Mouse (Mus musculus) ES-E14 (cell line): ENCODE data around the gene 1700020N01Rik. TPM values are rescaled to one million over a fixed set of nuclear protein-coding genes. Genes with fewer than 3 reads are reported as not detected.

Experiments used
- DNase-seq: peaks from one replicate; pipeline ENCODE4 v3.0.0-alpha.2; 2013; ENCODE audit warnings: low read depth, low spot score
- H3K27ac ChIP-seq: 2 replicates; pipeline ENCODE4 v1.5.1; 2012; ENCODE audit warnings: low read depth, mild to moderate bottlenecking, low read length, moderate library complexity, mixed read lengths; ENCODE audit not compliant: poor library complexity, insufficient read depth, severe bottlenecking
- H3K36me3 ChIP-seq: 2 replicates; pipeline ENCODE4 v1.6.1; 2012; ENCODE audit warnings: mild to moderate bottlenecking, low read length, moderate library complexity, mixed read lengths; ENCODE audit not compliant: control insufficient read depth, poor library complexity, insufficient read depth, severe bottlenecking
- H3K4me1 ChIP-seq, 2 experiments: fragments of 150-350 bp in 1 of 2; sonication (generic) in 1 of 2; 2 replicates each; pipeline ENCODE4 v1.6.1; 2012; ENCODE audit warnings: low read length in 2 of 2, mild to moderate bottlenecking in 1 of 2, mixed read lengths in 1 of 2; ENCODE audit not compliant: control insufficient read depth in 2 of 2, insufficient read depth in 2 of 2, poor library complexity in 1 of 2
- H3K4me3 ChIP-seq, 2 experiments: fragments of 150-350 bp in 1 of 2; sonication (generic) in 1 of 2; 2 replicates each; pipeline ENCODE4 v1.5.1; 2012; ENCODE audit warnings: low read length in 2 of 2, low read depth in 1 of 2, mild to moderate bottlenecking in 1 of 2, mixed read lengths in 1 of 2; ENCODE audit not compliant: insufficient read depth in 1 of 2, poor library complexity in 1 of 2, severe bottlenecking in 1 of 2
- H3K9ac ChIP-seq: 2 replicates; pipeline ENCODE4 v1.6.1; 2012; ENCODE audit warnings: low read depth, mild to moderate bottlenecking, low read length, mixed read lengths; ENCODE audit not compliant: poor library complexity, insufficient read depth, severe bottlenecking
- H3K9me3 ChIP-seq: fragments of 150-350 bp; sonication (generic); 2 replicates; pipeline ENCODE4 v1.6.1; 2012; ENCODE audit warnings: low read depth, mild to moderate bottlenecking, low read length; ENCODE audit not compliant: control insufficient read depth, insufficient read depth
- CHD2 ChIP-seq: IDR thresholded peaks from 2 replicates; pipeline ENCODE4 v1.6.1; 2014; ENCODE audit warnings: mild to moderate bottlenecking, low read depth, low read length, inconsistent platforms
- HCFC1 ChIP-seq: IDR thresholded peaks from 2 replicates; pipeline ENCODE4 v1.6.1; 2012; ENCODE audit warnings: low read length, inconsistent platforms, borderline replicate concordance; ENCODE audit not compliant: insufficient read depth
- MAFK ChIP-seq: IDR thresholded peaks from 2 replicates; pipeline ENCODE4 v1.6.1; 2014; ENCODE audit warnings: mild to moderate bottlenecking, low read depth, low read length, inconsistent platforms; ENCODE audit not compliant: insufficient read depth
- ZC3H11A ChIP-seq: IDR thresholded peaks from 2 replicates; pipeline ENCODE4 v1.6.1; 2012; ENCODE audit warnings: low read depth, mild to moderate bottlenecking, inconsistent platforms, low read length, borderline replicate concordance
- ZNF384 ChIP-seq: IDR thresholded peaks from 2 replicates; pipeline ENCODE4 v1.6.1; 2012; ENCODE audit warnings: low read depth, low read length, inconsistent platforms
- in situ Hi-C, 2 experiments: fragments of 600-800 bp; cut with MboI; formaldehyde crosslinking; loops; one replicate each; pipeline ENCODE4 v1.15.1; 2025; ENCODE audit warnings: low sequenced_read_pairs in 2 of 2, inconsistent platforms in 1 of 2; ENCODE audit not compliant: unreplicated experiment in 2 of 2
- total RNA-seq: library from RNA; depleted of rRNA; stranded (reverse); fragments of 300-350 nt; gene quantifications from 2 replicates; pipeline ENCODE4 v1.2.3, GENCODE M21; 2012

Gene 1700020N01Rik
- total RNA-seq, 1 experiment: 0.54 TPM

DNA sequence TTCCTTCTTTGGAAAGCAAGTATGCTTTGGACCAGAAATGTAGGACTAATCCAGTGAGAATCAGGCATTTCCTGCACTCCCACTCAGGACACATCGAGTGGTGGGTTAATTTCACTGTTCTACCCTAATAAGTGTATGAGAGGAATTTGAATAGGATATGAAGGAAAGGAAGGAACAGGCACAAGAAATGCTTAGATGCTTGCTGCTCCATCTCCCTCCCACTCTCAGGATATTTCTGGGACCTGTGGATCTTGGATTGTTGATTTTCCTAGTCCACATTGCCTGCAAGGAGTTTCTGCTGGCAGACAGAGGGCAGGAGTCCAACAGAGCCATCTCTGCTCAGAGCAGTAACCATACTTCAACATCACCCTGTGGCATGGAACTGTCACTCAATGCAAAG, 31.8 kb upstream of the 1700020N01Rik start:
- in situ Hi-C loops: no loop called here
- no peaks in the 10 kb centered on the region for H3K36me3 ChIP-seq
- no peaks in the 10 kb centered on the region for H3K9me3 ChIP-seq
- TF ChIP-seq ZNF384: no peak
- no peak for TF ChIP-seq HCFC1
- no peak for TF ChIP-seq CHD2
- no peak overlapping the region for H3K4me3 ChIP-seq
- H3K27ac ChIP-seq: no peak overlapping the region
- H3K4me1 ChIP-seq: no peaks in the 10 kb centered on the region
- no peak overlapping the region for H3K9ac ChIP-seq
- no peak for DNase-seq

DNA sequence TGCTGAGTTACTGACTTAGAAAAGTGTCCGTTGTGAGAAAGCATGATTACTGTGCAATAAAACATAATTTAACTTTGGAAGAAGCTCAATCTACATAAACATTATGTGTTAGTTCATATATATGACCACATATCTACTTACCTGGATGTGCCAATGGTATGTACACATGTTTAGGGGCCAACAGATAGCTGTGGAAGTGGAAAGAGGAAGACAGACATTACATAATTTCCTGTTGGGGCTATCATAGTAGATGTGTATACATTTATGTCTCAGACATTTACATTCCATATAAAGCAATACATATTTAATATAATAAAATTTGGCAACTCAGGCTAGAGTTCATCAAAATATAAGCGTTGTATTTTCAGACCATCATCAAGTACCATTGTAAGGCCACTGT, 29.5 kb upstream of the 1700020N01Rik start:
- DNase-seq: no peak
- no peaks in the 10 kb centered on the region for H3K4me1 ChIP-seq
- H3K27ac ChIP-seq: no peak overlapping the region
- H3K9ac ChIP-seq: no peak overlapping the region
- H3K4me3 ChIP-seq: no peak overlapping the region
- in situ Hi-C loops: no loop called here
- no peaks in the 10 kb centered on the region for H3K36me3 ChIP-seq
- no peak for TF ChIP-seq MAFK
- no peak for TF ChIP-seq CHD2
- no peaks in the 10 kb centered on the region for H3K9me3 ChIP-seq

GRCm38 (mm10) chr10:21564189-21564588, 28.8 kb upstream of the 1700020N01Rik start:
- no peak for DNase-seq
- H3K4me1 ChIP-seq: no peaks in the 10 kb centered on the region
- H3K36me3 ChIP-seq: no peaks in the 10 kb centered on the region
- H3K9me3 ChIP-seq: no peaks in the 10 kb centered on the region
- no peak overlapping the region for H3K4me3 ChIP-seq
- H3K27ac ChIP-seq: no peak overlapping the region
- in situ Hi-C loops: no loop called here
- TF ChIP-seq ZNF384 (no peak), HCFC1 (no peak), MAFK (no peak), CHD2 (no peak), ZC3H11A (no peak)
- no peak overlapping the region for H3K9ac ChIP-seq

DNA sequence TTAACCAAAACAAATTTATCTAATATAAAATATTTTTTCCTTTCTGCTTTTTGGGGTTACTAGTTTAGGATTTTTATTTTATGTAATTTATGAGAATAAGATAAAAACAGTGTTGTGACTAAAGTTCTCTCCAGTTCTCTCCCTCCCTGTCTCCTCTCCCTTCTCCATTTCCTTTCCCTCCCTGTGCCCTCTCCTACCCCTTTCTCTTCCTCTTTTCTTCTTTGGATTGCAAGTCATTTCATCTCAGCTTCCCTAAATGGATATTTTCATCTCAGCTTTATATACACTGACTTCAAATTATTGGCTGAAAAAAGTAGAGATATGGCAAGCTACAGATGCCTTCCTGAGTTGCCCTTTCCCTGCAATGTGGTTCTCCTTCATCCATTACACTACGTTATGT, 26.9 kb upstream of the 1700020N01Rik start:
- H3K36me3 ChIP-seq: no peaks in the 10 kb centered on the region
- no peaks in the 10 kb centered on the region for H3K4me1 ChIP-seq
- DNase-seq: no peak
- no peak overlapping the region for H3K27ac ChIP-seq
- TF ChIP-seq HCFC1 (no peak), MAFK (no peak), CHD2 (no peak), ZNF384 (no peak), ZC3H11A (no peak)
- H3K9ac ChIP-seq: no peak overlapping the region
- no peak overlapping the region for H3K4me3 ChIP-seq
- in situ Hi-C loops: no loop called here
- H3K9me3 ChIP-seq: no peaks in the 10 kb centered on the region

GRCm38 (mm10) chr10:21571615-21572014, 21.3 kb upstream of the 1700020N01Rik start:
- no peaks in the 10 kb centered on the region for H3K4me1 ChIP-seq
- no peak for TF ChIP-seq MAFK
- no peak for TF ChIP-seq HCFC1
- no peak for TF ChIP-seq ZNF384
- TF ChIP-seq CHD2: no peak
- no peak for TF ChIP-seq ZC3H11A
- no peaks in the 10 kb centered on the region for H3K9me3 ChIP-seq
- DNase-seq: no peak
- no peak overlapping the region for H3K27ac ChIP-seq
- no peak overlapping the region for H3K9ac ChIP-seq
- no peak overlapping the region for H3K4me3 ChIP-seq
- H3K36me3 ChIP-seq: no peaks in the 10 kb centered on the region
- in situ Hi-C loops: no loop called here
